Mouse (Mus musculus): ENCODE data around the gene Rtf2. TPM values are rescaled to one million over a fixed set of nuclear protein-coding genes. Genes with fewer than 3 reads are reported as not detected.

Gene Rtf2
- 75.4 TPM for total RNA-seq (2023)

DNA sequence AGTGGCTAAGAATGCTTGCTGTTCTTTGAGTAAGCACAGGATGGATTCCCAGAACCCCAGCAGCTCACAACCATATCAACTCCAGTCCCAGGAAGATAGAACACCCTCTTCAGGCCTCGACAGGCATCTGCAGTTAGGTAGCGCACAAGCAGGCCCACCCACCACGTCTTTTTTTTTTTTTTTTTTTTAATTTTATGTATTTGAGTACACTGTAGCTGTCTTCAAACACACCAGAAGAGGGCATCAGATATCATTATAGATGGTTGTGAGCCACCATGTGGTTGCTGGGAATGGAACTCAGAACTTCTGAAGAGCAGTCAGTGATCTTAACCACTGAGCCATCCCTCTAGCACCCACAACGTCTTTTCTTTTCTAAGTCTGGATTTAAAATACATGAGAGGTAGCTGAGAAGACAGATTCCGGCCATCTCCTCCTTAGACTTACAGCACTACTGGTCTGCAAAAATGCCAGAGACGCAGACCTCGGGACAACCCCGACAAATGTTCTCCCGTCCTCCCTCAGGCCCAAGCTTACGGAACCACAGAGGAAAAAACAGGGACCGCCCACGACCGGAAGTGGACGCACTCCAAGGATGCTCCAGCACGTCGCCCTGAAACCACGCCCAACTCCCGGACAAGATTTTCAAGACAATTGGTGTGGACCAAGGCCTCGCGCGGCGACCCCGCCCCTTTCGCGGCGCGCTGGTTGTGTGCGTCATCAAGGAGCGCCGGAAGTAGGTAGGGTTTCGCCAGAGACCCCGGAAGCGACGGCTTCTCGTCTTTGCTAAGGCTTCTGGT lies at the start of gene Rtf2:
Rtf2 (plus strand) TSS at position 714 of the 797 bp plus-strand sequence.

GRCm38 (mm10) chr2:172393391-172394051 lies 46.8 kb upstream of the Rtf2 start, which contains the start of gene Cass4:
Gene Cass4, plus strand, starts transcription at chr2:172393794.

DNA sequence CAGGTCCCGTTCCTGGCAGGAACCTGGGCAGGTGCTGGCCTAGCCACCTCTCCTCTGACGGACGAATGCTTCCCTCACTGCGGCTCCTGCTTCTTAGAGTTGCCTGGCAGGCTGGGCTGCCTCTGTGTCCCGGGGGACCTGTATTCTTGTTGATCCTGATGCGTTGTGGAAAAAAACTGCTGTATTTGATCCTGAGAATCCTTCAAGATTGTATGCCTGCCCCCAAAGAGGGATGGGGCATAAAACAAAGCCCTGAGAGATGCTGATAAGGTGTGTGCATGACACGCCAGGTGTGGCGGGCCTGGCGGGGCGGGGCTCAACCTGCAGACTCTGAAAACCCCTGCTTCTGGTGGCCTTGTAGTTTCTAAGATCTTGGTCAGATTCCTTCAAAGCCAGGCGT lies 18.1 kb downstream of the Rtf2 start, which contains the start of gene Gcnt7:
Gcnt7 (minus strand) TSS at position 101 of the 400 bp plus-strand sequence.

DNA sequence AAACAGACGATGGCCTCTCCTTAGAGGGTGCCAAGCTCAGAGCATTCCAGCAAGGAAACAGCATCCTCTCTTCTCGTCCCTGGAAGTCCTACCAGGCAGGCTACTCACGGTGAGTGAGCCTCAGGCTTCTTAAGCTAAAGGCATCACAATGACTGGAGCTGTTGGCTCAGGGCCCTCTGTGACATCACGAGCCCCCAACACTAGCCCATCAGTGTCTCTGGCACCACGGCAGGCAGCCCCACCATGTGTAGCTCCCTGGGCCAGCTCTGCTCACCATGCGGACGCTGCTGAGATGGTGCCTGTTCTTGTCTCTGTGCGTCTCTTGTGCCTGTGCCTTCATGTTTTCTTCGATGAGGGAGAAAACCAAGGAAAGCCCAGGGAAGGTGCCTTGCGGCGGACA lies 32.0 kb downstream of the Rtf2 start, which contains the start of gene Fam209:
Fam209 (plus strand) TSS at position 203 of the 400 bp plus-strand sequence.

Other genes starting within 250 kb of the Rtf2 start
- gene Mc3r, start 192.1 kb upstream of the Rtf2 start, total RNA-seq (2023): not detected
- gene Fam210b, start 95.0 kb upstream of the Rtf2 start, total RNA-seq (2023): 9.4 TPM
- 9.6 TPM for gene Aurka, start 70.0 kb upstream of the Rtf2 start, total RNA-seq (2023)
- 36.6 TPM for gene Cstf1, start 69.9 kb upstream of the Rtf2 start, total RNA-seq (2023)
- 0.83 TPM for gene Cass4, start 46.8 kb upstream of the Rtf2 start, total RNA-seq (2023)
- gene Gcnt7, start 18.0 kb downstream of the Rtf2 start, total RNA-seq (2023): not detected
- 6.7 TPM for gene Fam209, start 32.0 kb downstream of the Rtf2 start, total RNA-seq (2023)
- gene Tfap2c, start 109.0 kb downstream of the Rtf2 start, total RNA-seq (2023): not detected

Measured in CD4-positive naive resting alpha-beta T cell, adult 57 days (primary cell).